Mouse (Mus musculus) lung, postnatal 14 days (tissue): ENCODE results near the gene Zfp189.
"Not testable (repeated sequence)": the region's sequence is repeated elsewhere in the genome, so short reads cannot be mapped to it uniquely, and the experiment has no call there.

Experiments used
- DNase-seq: peaks from one replicate; pipeline ENCODE4 v3.0.0; 2021

The Zfp189 gene

GRCm38 (mm10) chr4:49520572-49521340 is at the start of gene Zfp189, which contains the start of gene Mrpl50:
Gene Zfp189 (plus strand): TSS chr4:49521176.
Gene Mrpl50 (minus strand): TSS chr4:49521093.
- peak; percentile 92 for DNase-seq

- DNase-seq, result no peak
Observed at GRCm38 (mm10) chr4:49473435-49474100, 47.4 kb upstream of the Zfp189 start, which contains the start of gene Acnat1. Gene Acnat1 (minus strand): TSS chr4:49473912.

- DNase-seq, result no peak
Observed at GRCm38 (mm10) chr4:49474583-49474982, 46.4 kb upstream of the Zfp189 start.

- peak; percentile 17 for DNase-seq
Observed at GRCm38 (mm10) chr4:49478118-49478877, 42.7 kb upstream of the Zfp189 start.

- not testable (repeated sequence) for DNase-seq
Observed at GRCm38 (mm10) chr4:49479035-49479434, 41.9 kb upstream of the Zfp189 start.

- no peak for DNase-seq
Observed at GRCm38 (mm10) chr4:49480104-49480760, 40.7 kb upstream of the Zfp189 start.

GRCm38 (mm10) chr4:49480896-49481295 is 40.1 kb upstream of the Zfp189 start:
- no peak for DNase-seq

- no peak for DNase-seq
Observed at GRCm38 (mm10) chr4:49485442-49485841, 35.5 kb upstream of the Zfp189 start.

GRCm38 (mm10) chr4:49485934-49486650 is 34.9 kb upstream of the Zfp189 start:
- not testable (repeated sequence) for DNase-seq

GRCm38 (mm10) chr4:49503563-49503962 is 17.4 kb upstream of the Zfp189 start:
- DNase-seq, result no peak

GRCm38 (mm10) chr4:49506386-49506785 is 14.6 kb upstream of the Zfp189 start, which contains the start of gene Baat:
Gene Baat (minus strand): TSS chr4:49506557.
- DNase-seq, result no peak

GRCm38 (mm10) chr4:49509183-49509582 is 11.8 kb upstream of the Zfp189 start:
- no peak for DNase-seq

GRCm38 (mm10) chr4:49510236-49510835 is 10.6 kb upstream of the Zfp189 start:
- DNase-seq, result not testable (repeated sequence)

GRCm38 (mm10) chr4:49512636-49513035 is 8.3 kb upstream of the Zfp189 start:
- DNase-seq, result no peak

GRCm38 (mm10) chr4:49514441-49514840 is 6.5 kb upstream of the Zfp189 start:
- no peak for DNase-seq

- no peak for DNase-seq
Observed at GRCm38 (mm10) chr4:49519476-49519875, 1.5 kb upstream of the Zfp189 start.

GRCm38 (mm10) chr4:49521346-49521745 is 370 bp downstream of the Zfp189 start:
- no peak for DNase-seq

GRCm38 (mm10) chr4:49522576-49522975 is 1.6 kb downstream of the Zfp189 start:
- DNase-seq, result no peak

GRCm38 (mm10) chr4:49535036-49535435 is 14.1 kb downstream of the Zfp189 start:
- DNase-seq, result no peak

- DNase-seq, result no peak
Observed at GRCm38 (mm10) chr4:49535675-49536294, 14.8 kb downstream of the Zfp189 start.

- no peak for DNase-seq
Observed at GRCm38 (mm10) chr4:49536671-49537070, 15.7 kb downstream of the Zfp189 start.
